Mouse (Mus musculus): ENCODE data around the gene Sh3pxd2b. TPM values are rescaled to one million over a fixed set of nuclear protein-coding genes. Genes with fewer than 3 reads are reported as not detected.
"Not testable (repeated sequence)": the region's sequence is repeated elsewhere in the genome, so short reads cannot be mapped to it uniquely, and the experiment has no call there.

Sh3pxd2b gene
- 21.3 and 21.5 TPM in 2 replicates for polyA plus RNA-seq (2015; fragmentation: Nextera tagmentation; extraction: Ambion mirVana)

DNA sequence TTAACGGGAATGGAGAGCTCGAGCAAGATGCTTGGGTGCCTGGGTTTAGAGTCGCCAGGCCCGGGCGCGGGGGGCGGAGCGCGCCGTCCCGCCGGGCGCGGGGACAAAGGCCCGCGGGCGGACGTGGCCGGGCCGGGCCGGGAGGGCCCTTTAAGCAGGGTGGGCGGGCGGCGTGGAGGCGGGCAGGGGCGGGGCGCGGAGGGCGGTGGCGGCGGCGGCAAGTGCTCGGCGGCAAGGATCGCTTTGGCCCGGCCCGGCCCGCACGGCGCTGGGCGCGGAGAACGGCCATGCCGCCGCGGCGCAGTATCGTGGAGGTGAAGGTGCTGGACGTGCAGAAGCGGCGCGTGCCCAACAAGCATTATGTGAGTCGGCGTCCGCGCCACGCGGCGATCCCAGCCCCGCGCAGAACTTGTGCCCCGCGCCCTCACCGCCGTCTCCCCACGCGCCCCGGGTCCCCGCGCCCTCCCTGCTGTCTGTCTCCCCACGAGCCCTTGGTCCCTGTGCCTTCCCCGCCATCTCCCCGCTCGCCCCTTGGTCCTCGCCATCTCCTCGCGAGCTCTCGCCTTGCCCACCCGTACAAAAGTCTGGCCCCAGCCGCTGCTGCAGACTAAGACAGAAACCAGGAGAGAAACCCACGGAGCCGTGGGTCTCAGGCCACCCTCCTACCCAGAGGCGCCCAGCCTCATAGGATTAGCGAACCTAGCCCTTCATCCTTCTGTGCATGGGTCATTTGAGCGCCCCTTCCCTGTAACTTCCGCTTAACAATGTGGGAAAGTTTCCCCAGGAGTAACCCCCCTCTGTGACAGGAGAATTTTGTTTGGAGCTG, at the start of gene Sh3pxd2b:
Gene Sh3pxd2b, plus strand, starts transcription at position 214 of the 826 bp plus-strand sequence.
- H3K27ac ChIP-seq (ENCODE audit: low read length) = peak within 1 kb of the TSS; percentile 86
- H3K9me3 ChIP-seq (replicated peaks; ENCODE audit: control insufficient read depth, low read length) = no peaks in the 10 kb centered on the region
- peak within 1 kb of the TSS; percentile 83 for H3K9ac ChIP-seq (ENCODE audit: low read length)
- peaks cover 34% of the 10 kb centered on the region for H3K4me1 ChIP-seq (ENCODE audit: control insufficient read depth, insufficient read depth, low read length)
- no peaks in the 10 kb centered on the region for H3K27me3 ChIP-seq (ENCODE audit: control insufficient read depth, insufficient read depth, low read length)
- H3K36me3 ChIP-seq (ENCODE audit: control insufficient read depth, insufficient read depth, low read length) = peaks cover 10% of the 10 kb centered on the region
- peak; percentile 77 for ATAC-seq (ENCODE audit: insufficient read depth, low FRiP score)
- H3K4me2 ChIP-seq (ENCODE audit: low read depth, low read length) = peak within 1 kb of the TSS; percentile 80
- peak within 1 kb of the TSS; percentile 76 for H3K4me3 ChIP-seq (replicated peaks; ENCODE audit: low read length)
- under 1% methylated on average over 81 of the region's 86 CpGs for whole genome bisulfite sequencing

GRCm38 (mm10) chr11:32297866-32298531, 49.6 kb upstream of the Sh3pxd2b start:
- H3K27me3 ChIP-seq (ENCODE audit: control insufficient read depth, insufficient read depth, low read length) = 0 out of 2 replicates have a peak, but pooled peaks cover 4% of the 10 kb centered on the region
- no peaks in the 10 kb centered on the region for H3K9me3 ChIP-seq (replicated peaks; ENCODE audit: control insufficient read depth, low read length)
- no peak for ATAC-seq (ENCODE audit: insufficient read depth, low FRiP score)
- 88% methylated on average over 1 of the region's 1 CpGs for WGBS
- no peak overlapping the region for H3K9ac ChIP-seq (ENCODE audit: low read length)
- no peaks in the 10 kb centered on the region for H3K4me1 ChIP-seq (ENCODE audit: control insufficient read depth, insufficient read depth, low read length)
- H3K36me3 ChIP-seq (ENCODE audit: control insufficient read depth, insufficient read depth, low read length) = no peaks in the 10 kb centered on the region
- H3K27ac ChIP-seq (ENCODE audit: low read length) = no peak overlapping the region
- no peak overlapping the region for H3K4me2 ChIP-seq (ENCODE audit: low read depth, low read length)
- H3K4me3 ChIP-seq (replicated peaks; ENCODE audit: low read length) = no peak overlapping the region

DNA sequence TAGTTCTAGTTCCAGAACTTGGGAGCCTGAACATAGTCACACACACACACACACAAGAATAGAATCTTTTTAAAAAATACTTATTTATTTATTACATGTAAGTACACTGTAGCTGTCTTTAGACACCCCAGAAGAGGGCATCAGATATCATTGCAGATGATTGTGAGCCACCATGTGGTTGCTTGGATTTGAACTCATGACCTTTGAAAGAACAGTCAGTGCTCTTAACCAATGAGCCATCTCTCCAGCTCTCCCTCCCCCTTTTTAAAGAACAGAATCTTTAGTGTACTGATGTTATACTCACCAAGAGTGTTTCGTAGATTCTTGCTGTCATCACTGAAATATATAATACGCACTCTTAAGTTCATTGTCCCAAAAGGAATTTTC, 49.1 kb upstream of the Sh3pxd2b start:
- H3K4me1 ChIP-seq (ENCODE audit: control insufficient read depth, insufficient read depth, low read length) = no peaks in the 10 kb centered on the region
- H3K4me3 ChIP-seq (replicated peaks; ENCODE audit: low read length) = no peak overlapping the region
- no peak for ATAC-seq (ENCODE audit: insufficient read depth, low FRiP score)
- H3K27ac ChIP-seq (ENCODE audit: low read length) = no peak overlapping the region
- 92% methylated on average over 2 of the region's 2 CpGs for WGBS
- no peaks in the 10 kb centered on the region for H3K9me3 ChIP-seq (replicated peaks; ENCODE audit: control insufficient read depth, low read length)
- no peak overlapping the region for H3K4me2 ChIP-seq (ENCODE audit: low read depth, low read length)
- H3K36me3 ChIP-seq (ENCODE audit: control insufficient read depth, insufficient read depth, low read length) = no peaks in the 10 kb centered on the region
- H3K27me3 ChIP-seq (ENCODE audit: control insufficient read depth, insufficient read depth, low read length) = 0 out of 2 replicates have a peak, but pooled peaks cover 4% of the 10 kb centered on the region
- H3K9ac ChIP-seq (ENCODE audit: low read length) = no peak overlapping the region

GRCm38 (mm10) chr11:32299865-32300264, 47.8 kb upstream of the Sh3pxd2b start, which contains the start of gene Hbq1a:
Gene Hbq1a (plus strand): TSS chr11:32300069.
- not testable (repeated sequence) for H3K27ac ChIP-seq (ENCODE audit: low read length)
- 4% methylated on average over 16 of the region's 16 CpGs for WGBS

GRCm38 (mm10) chr11:32300279-32301267, 47.0 kb upstream of the Sh3pxd2b start:
- no peaks in the 10 kb centered on the region for H3K36me3 ChIP-seq (ENCODE audit: control insufficient read depth, insufficient read depth, low read length)
- H3K27me3 ChIP-seq (ENCODE audit: control insufficient read depth, insufficient read depth, low read length) = 0 out of 2 replicates have a peak, but pooled peaks cover 4% of the 10 kb centered on the region
- peak overlapping the region; percentile 49 for H3K4me2 ChIP-seq (ENCODE audit: low read depth, low read length)
- 53% methylated on average over 14 of the region's 17 CpGs for WGBS
- H3K9me3 ChIP-seq (replicated peaks; ENCODE audit: control insufficient read depth, low read length) = no peaks in the 10 kb centered on the region
- no peaks in the 10 kb centered on the region for H3K4me1 ChIP-seq (ENCODE audit: control insufficient read depth, insufficient read depth, low read length)
- H3K9ac ChIP-seq (ENCODE audit: low read length) = no peak overlapping the region
- no peak for ATAC-seq (ENCODE audit: insufficient read depth, low FRiP score)
- no peak overlapping the region for H3K4me3 ChIP-seq (replicated peaks; ENCODE audit: low read length)
- H3K27ac ChIP-seq (ENCODE audit: low read length) = no peak overlapping the region

More at GRCm38 (mm10) chr11:32299865-32300264, 47.8 kb upstream of the Sh3pxd2b start, which contains the start of gene Hbq1a:
- not testable (repeated sequence) for H3K27me3 ChIP-seq (ENCODE audit: control insufficient read depth, insufficient read depth, low read length); H3K36me3 ChIP-seq (ENCODE audit: control insufficient read depth, insufficient read depth, low read length); H3K4me1 ChIP-seq (ENCODE audit: control insufficient read depth, insufficient read depth, low read length); H3K9me3 ChIP-seq (replicated peaks; ENCODE audit: control insufficient read depth, low read length); H3K9ac ChIP-seq (ENCODE audit: low read length)
- Histone ChIP-seq H3K4me3 (replicated peaks; ENCODE audit: low read length) (peak within 1 kb of the TSS; percentile 13; the same call in 1 of the 2 replicates), H3K4me2 (ENCODE audit: low read depth, low read length) (peak within 1 kb of the TSS; percentile 49)
- peak; percentile 49; the same call in 1 of the 2 replicates for ATAC-seq (ENCODE audit: insufficient read depth, low FRiP score)

DNA sequence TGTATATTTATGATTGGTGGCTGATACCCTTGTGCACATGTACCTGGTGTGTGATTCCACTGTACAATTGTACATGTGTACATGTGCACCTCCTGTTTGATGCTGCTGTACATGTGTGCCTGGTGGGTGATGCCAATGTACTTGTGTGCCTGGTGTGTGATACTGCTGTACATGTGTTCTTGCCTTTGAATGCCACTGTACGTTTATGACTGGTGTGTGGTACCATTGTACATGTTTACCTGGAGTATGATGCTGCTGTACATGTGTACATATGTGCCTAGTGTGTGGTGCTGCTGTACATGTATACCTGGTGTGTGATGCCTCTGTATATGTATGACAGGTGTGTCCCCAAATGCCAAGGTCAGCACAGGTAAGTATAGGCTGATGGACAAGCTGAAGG, 46.1 kb upstream of the Sh3pxd2b start:
- no peaks in the 10 kb centered on the region for H3K4me1 ChIP-seq (ENCODE audit: control insufficient read depth, insufficient read depth, low read length)
- H3K27ac ChIP-seq (ENCODE audit: low read length) = no peak overlapping the region
- no peak overlapping the region for H3K9ac ChIP-seq (ENCODE audit: low read length)
- no peak overlapping the region for H3K4me2 ChIP-seq (ENCODE audit: low read depth, low read length)
- WGBS = 68% methylated on average over 1 of the region's 1 CpGs
- no peak for ATAC-seq (ENCODE audit: insufficient read depth, low FRiP score)
- no peak overlapping the region for H3K4me3 ChIP-seq (replicated peaks; ENCODE audit: low read length)
- no peaks in the 10 kb centered on the region for H3K9me3 ChIP-seq (replicated peaks; ENCODE audit: control insufficient read depth, low read length)
- H3K36me3 ChIP-seq (ENCODE audit: control insufficient read depth, insufficient read depth, low read length) = no peaks in the 10 kb centered on the region
- H3K27me3 ChIP-seq (ENCODE audit: control insufficient read depth, insufficient read depth, low read length) = 0 out of 2 replicates have a peak, but pooled peaks cover 4% of the 10 kb centered on the region

DNA sequence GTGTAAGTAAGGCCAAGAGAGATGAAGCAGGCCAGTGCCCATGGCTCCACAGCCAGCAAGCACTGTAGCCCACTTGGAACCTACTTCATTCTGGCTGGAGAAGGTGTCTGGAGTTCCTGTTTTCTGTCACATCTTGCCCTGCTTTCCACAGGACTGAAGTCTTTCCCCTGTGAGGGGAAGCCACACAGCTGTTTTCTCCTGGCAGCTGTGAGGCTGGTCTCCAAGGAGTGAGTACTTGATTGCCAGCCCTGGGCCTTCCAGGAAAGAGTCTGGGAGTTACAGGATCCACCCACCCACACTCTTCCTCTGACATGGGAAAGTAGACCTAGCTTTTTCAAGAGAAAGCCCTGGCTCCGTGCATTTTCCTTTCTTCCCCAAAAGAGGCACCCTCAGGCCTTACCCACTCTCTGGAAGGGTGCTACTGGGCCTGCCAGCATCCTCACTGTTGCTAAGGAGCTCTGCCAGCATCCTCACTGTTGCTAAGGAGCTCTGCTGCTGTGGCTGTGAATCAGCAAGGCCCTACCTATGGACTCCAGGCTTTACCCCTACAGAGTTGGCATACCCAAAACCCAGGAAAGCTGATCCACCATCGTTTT, 44.7 kb upstream of the Sh3pxd2b start:
- Histone ChIP-seq H3K27ac (ENCODE audit: low read length) (no peak overlapping the region), H3K9me3 (replicated peaks; ENCODE audit: control insufficient read depth, low read length) (no peaks in the 10 kb centered on the region), H3K36me3 (ENCODE audit: control insufficient read depth, insufficient read depth, low read length) (no peaks in the 10 kb centered on the region), H3K4me1 (ENCODE audit: control insufficient read depth, insufficient read depth, low read length) (no peaks in the 10 kb centered on the region), H3K9ac (ENCODE audit: low read length) (no peak overlapping the region), H3K4me2 (ENCODE audit: low read depth, low read length) (no peak overlapping the region), H3K4me3 (replicated peaks; ENCODE audit: low read length) (no peak overlapping the region), H3K27me3 (ENCODE audit: control insufficient read depth, insufficient read depth, low read length) (0 out of 2 replicates have a peak, but pooled peaks cover 4% of the 10 kb centered on the region)
- WGBS = 42% methylated on average over 2 of the region's 2 CpGs
- ATAC-seq (ENCODE audit: insufficient read depth, low FRiP score) = no peak

- no peaks in the 10 kb centered on the region for H3K36me3 ChIP-seq (ENCODE audit: control insufficient read depth, insufficient read depth, low read length)
- H3K9ac ChIP-seq (ENCODE audit: low read length) = no peak overlapping the region
- no peaks in the 10 kb centered on the region for H3K9me3 ChIP-seq (replicated peaks; ENCODE audit: control insufficient read depth, low read length)
- H3K27ac ChIP-seq (ENCODE audit: low read length) = no peak overlapping the region
- H3K4me2 ChIP-seq (ENCODE audit: low read depth, low read length) = no peak overlapping the region
- H3K27me3 ChIP-seq (ENCODE audit: control insufficient read depth, insufficient read depth, low read length) = 0 out of 2 replicates have a peak, but pooled peaks cover 4% of the 10 kb centered on the region
- no peak overlapping the region for H3K4me3 ChIP-seq (replicated peaks; ENCODE audit: low read length)
- WGBS = 70% methylated on average over 1 of the region's 1 CpGs
- no peak for ATAC-seq (ENCODE audit: insufficient read depth, low FRiP score)
- no peaks in the 10 kb centered on the region for H3K4me1 ChIP-seq (ENCODE audit: control insufficient read depth, insufficient read depth, low read length)
These were observed 44.2 kb upstream of the Sh3pxd2b start for GRCm38 (mm10) chr11:32303455-32303854.
